Mouse (Mus musculus): Measurements from ENCODE around the gene Slk. TPM values are rescaled to one million over a fixed set of nuclear protein-coding genes. Genes with fewer than 3 reads are reported as not detected.

The Slk gene
- polyA plus RNA-seq (2015; fragmentation: Nextera tagmentation; extraction: Ambion mirVana), result 5.5 and 8.0 TPM in 2 replicates

DNA sequence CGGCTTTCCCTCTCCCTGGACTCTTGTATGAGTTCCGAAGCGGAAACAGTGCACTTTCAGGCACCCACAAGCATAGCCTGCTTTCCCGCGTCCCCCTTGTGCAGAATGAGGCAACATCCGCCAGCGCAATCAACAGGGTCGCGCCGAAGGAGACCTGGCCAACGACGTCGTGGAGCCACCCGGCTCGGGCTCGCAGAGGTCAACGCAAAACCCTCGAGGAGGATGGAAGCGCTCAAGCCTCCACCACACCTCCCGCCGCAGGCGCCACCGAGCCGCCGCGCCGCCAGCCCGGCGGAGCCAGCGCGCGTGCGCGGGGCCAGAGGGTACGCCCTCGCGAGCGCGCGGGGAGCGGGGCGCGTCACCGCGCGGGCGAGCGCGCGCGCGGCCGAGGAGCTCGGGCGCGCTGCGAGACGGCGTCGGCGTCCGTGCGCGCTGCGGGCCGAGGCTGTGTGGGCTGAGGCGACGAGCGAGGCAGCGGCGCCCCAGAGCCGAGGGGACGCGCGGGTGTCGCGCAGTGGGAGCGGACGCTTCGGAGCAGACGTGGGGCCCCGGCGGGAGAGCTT is at the start of gene Slk:
Gene Slk, plus strand, starts transcription at position 454 of the 563 bp plus-strand sequence.

DNA sequence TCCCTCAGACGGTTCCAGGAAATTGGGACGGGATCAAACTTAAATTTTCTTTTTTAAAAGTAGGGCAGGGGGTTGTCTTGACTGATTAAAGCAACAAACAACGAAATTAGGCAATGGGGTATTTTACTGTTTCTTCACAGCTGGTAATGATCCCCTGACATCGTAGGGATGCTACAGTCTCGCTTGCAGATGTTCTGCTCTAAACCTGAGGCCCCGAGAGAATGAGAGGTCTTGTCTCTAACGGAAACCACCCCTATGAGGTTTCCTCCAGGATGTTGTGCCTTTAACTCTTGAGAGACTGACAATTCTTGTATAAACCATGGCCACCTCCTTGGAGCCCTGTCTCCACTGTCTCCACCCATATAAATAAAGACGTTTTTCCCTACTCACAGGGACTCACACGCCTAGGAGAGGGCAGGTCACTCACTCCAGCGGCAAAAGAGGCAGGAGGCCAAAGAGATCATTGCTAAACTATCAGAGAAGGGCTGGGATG is 42.1 kb upstream of the Slk start, which contains the start of gene Stn1:
Gene Stn1, minus strand, starts transcription at position 208 of the 493 bp plus-strand sequence.

GRCm38 (mm10) chr19:47691994-47692393 is 112.5 kb downstream of the Slk start, which contains the start of gene Col17a1:
Gene Col17a1 (minus strand): TSS chr19:47692094.

Other genes starting within 250 kb of the Slk start
- 2.6 and 2.8 TPM in 2 replicates for gene Sh3pxd2a, start 115.3 kb upstream of the Slk start, polyA plus RNA-seq (2015; fragmentation: Nextera tagmentation; extraction: Ambion mirVana)
- 18.5 and 19.8 TPM in 2 replicates for gene Stn1, start 42.2 kb upstream of the Slk start, polyA plus RNA-seq (2015; fragmentation: Nextera tagmentation; extraction: Ambion mirVana)
- gene Col17a1, start 112.4 kb downstream of the Slk start, polyA plus RNA-seq (2015; fragmentation: Nextera tagmentation; extraction: Ambion mirVana), result 0.21 and 0.29 TPM in 2 replicates
- gene Sfr1, start 152.0 kb downstream of the Slk start, polyA plus RNA-seq (2015; fragmentation: Nextera tagmentation; extraction: Ambion mirVana), result 187 and 210 TPM in 2 replicates

Measured in neural tube, postnatal 0 days (tissue).